Mouse (Mus musculus) thymus, adult 2 months (tissue): ENCODE results near the gene Ebf1.

Experiments used
- CTCF ChIP-seq: fragments of 200-500 bp; IDR thresholded peaks from 2 replicates; pipeline ENCODE4 v1.5.1; 2012; ENCODE audit warnings: mild to moderate bottlenecking, control low read depth, low read length, moderate library complexity, borderline replicate concordance; ENCODE audit not compliant: control insufficient read depth, poor library complexity, insufficient read depth; ENCODE audit errors: extremely low read depth
- POLR2A ChIP-seq: fragments of 200-500 bp; IDR thresholded peaks from 2 replicates; pipeline ENCODE4 v1.6.1; 2012; ENCODE audit warnings: mild to moderate bottlenecking, low read length, control low read depth, moderate library complexity; ENCODE audit not compliant: control insufficient read depth, poor library complexity, insufficient read depth; ENCODE audit errors: extremely low read depth

DNA sequence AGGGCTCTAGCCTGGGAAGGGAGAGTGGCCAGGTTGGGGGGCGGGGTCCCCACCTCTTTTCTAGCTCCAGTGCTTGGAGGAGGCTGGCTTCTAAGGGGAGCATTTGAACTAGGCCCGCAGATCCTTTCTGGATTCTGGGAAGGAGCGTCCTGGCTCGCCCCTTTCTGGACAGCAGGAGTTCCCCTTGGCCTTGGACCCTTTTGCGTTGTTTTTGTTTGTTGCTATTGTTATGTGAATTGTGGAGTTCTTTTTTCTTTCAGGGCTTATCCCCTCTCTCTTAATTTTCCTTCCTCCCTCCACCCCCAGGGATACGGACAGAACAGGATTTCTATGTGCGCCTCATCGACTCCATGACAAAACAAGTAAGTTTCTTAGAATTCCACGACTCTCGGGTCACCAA, 4.5 kb downstream of the Ebf1 start:
- TF ChIP-seq POLR2A (no peak), CTCF (no peak)
